Mouse (Mus musculus) T-cell, adult 2 months (primary cell): ENCODE data around the gene Zfp36l1.

Source experiments
- DNase-seq: peaks from one replicate; pipeline ENCODE4 v3.0.0; 2022; ENCODE audit warnings: low spot score

Zfp36l1 gene

GRCm38 (mm10) chr12:80109753-80110545 lies 2.9 kb downstream of the Zfp36l1 start:
- DNase-seq, result peak; percentile 30

GRCm38 (mm10) chr12:80108896-80109668 lies 3.7 kb downstream of the Zfp36l1 start:
- peak; percentile 85 for DNase-seq

- DNase-seq, result no peak
Observed at GRCm38 (mm10) chr12:80106896-80107667, 5.7 kb downstream of the Zfp36l1 start.

- DNase-seq, result no peak
Observed at GRCm38 (mm10) chr12:80106138-80106895, 6.5 kb downstream of the Zfp36l1 start.

GRCm38 (mm10) chr12:80103521-80103973 lies 9.3 kb downstream of the Zfp36l1 start:
- no peak for DNase-seq

- DNase-seq, result no peak
Observed at GRCm38 (mm10) chr12:80103089-80103488, 9.7 kb downstream of the Zfp36l1 start.

GRCm38 (mm10) chr12:80098825-80099224 lies 14.0 kb downstream of the Zfp36l1 start:
- no peak for DNase-seq

- no peak for DNase-seq
Observed at GRCm38 (mm10) chr12:80096734-80097133, 16.1 kb downstream of the Zfp36l1 start.

GRCm38 (mm10) chr12:80092787-80093186 lies 20.0 kb downstream of the Zfp36l1 start:
- no peak for DNase-seq

- DNase-seq, result no peak
Observed at GRCm38 (mm10) chr12:80091080-80091479, 21.7 kb downstream of the Zfp36l1 start.

GRCm38 (mm10) chr12:80090529-80090928 lies 22.3 kb downstream of the Zfp36l1 start:
- no peak for DNase-seq

- DNase-seq, result no peak
Observed at GRCm38 (mm10) chr12:80088143-80088542, 24.7 kb downstream of the Zfp36l1 start.

GRCm38 (mm10) chr12:80084446-80085112 lies 28.2 kb downstream of the Zfp36l1 start:
- DNase-seq, result no peak

GRCm38 (mm10) chr12:80083937-80084336 lies 28.9 kb downstream of the Zfp36l1 start:
- no peak for DNase-seq

GRCm38 (mm10) chr12:80083133-80083821 lies 29.5 kb downstream of the Zfp36l1 start:
- no peak for DNase-seq

- DNase-seq, result no peak
Observed at GRCm38 (mm10) chr12:80082730-80083129, 30.1 kb downstream of the Zfp36l1 start.

- no peak for DNase-seq
Observed at GRCm38 (mm10) chr12:80081440-80081839, 31.4 kb downstream of the Zfp36l1 start.

- no peak for DNase-seq
Observed at GRCm38 (mm10) chr12:80079937-80080336, 32.9 kb downstream of the Zfp36l1 start.

- no peak for DNase-seq
Observed at GRCm38 (mm10) chr12:80074331-80074730, 38.5 kb downstream of the Zfp36l1 start.

- no peak for DNase-seq
Observed at GRCm38 (mm10) chr12:80070534-80071287, 42.1 kb downstream of the Zfp36l1 start.
